Mouse (Mus musculus) thymus, adult 2 months (tissue): ENCODE measurements around the gene Olig3. TPM values are rescaled to one million over a fixed set of nuclear protein-coding genes. Genes with fewer than 3 reads are reported as not detected.
"Not testable (repeated sequence)": the region's sequence is repeated elsewhere in the genome, so short reads cannot be mapped to it uniquely, and the experiment has no call there.

Source experiments
- DNase-seq: peaks from one replicate; pipeline ENCODE4 v3.0.0; 2021
- H3K27ac ChIP-seq: fragments of 200-500 bp; 2 replicates; pipeline ENCODE4 v1.5.1; 2012; ENCODE audit warnings: low read length, control low read depth; ENCODE audit not compliant: control insufficient read depth, insufficient read depth
- H3K27me3 ChIP-seq: fragments of 200-500 bp; 2 replicates; pipeline ENCODE4 v1.6.1; 2012; ENCODE audit warnings: mild to moderate bottlenecking, low read length, moderate library complexity, mixed read lengths; ENCODE audit not compliant: control insufficient read depth, insufficient read depth
- H3K36me3 ChIP-seq: fragments of 200-500 bp; 2 replicates; pipeline ENCODE4 v1.6.1; 2012; ENCODE audit warnings: mild to moderate bottlenecking, low read length, moderate library complexity; ENCODE audit not compliant: control insufficient read depth, insufficient read depth
- H3K4me1 ChIP-seq: fragments of 200-500 bp; replicated peaks from 2 replicates; pipeline ENCODE4 v1.6.1; 2012; ENCODE audit warnings: low read length; ENCODE audit not compliant: control insufficient read depth, insufficient read depth
- H3K4me3 ChIP-seq: fragments of 200-500 bp; 2 replicates; pipeline ENCODE4 v1.5.1; 2012; ENCODE audit warnings: mild to moderate bottlenecking, low read length, control low read depth, moderate library complexity; ENCODE audit not compliant: control insufficient read depth, insufficient read depth
- CTCF ChIP-seq: fragments of 200-500 bp; IDR thresholded peaks from 2 replicates; pipeline ENCODE4 v1.5.1; 2012; ENCODE audit warnings: mild to moderate bottlenecking, control low read depth, low read length, moderate library complexity, borderline replicate concordance; ENCODE audit not compliant: control insufficient read depth, poor library complexity, insufficient read depth; ENCODE audit errors: extremely low read depth
- POLR2A ChIP-seq: fragments of 200-500 bp; IDR thresholded peaks from 2 replicates; pipeline ENCODE4 v1.6.1; 2012; ENCODE audit warnings: mild to moderate bottlenecking, low read length, control low read depth, moderate library complexity; ENCODE audit not compliant: control insufficient read depth, poor library complexity, insufficient read depth; ENCODE audit errors: extremely low read depth
- WGBS: fragments of 180-500 bp; shearing (Covaris S2); methylation state at CpG from one replicate; pipeline ENCODE4 v1.1.7; 2018; 5-methylcytosine and 5-hydroxymethylcytosine counted together
- polyA plus RNA-seq: library from polyadenylated mRNA; depleted of rRNA; stranded (reverse); fragments of >200 nt; gene quantifications from 2 replicates; pipeline ENCODE4 v1.2.3, GENCODE M21; 2012

Gene Olig3
- polyA plus RNA-seq, 1 experiment, result 3.9 TPM

GRCm38 (mm10) chr10:19374311-19374710 is 18.0 kb downstream of the Olig3 start:
- peaks cover 20% of the 10 kb centered on the region for H3K4me1 ChIP-seq
- no peak for TF ChIP-seq CTCF
- TF ChIP-seq POLR2A, result no peak
- H3K36me3 ChIP-seq, result no peaks in the 10 kb centered on the region
- peak overlapping the region; percentile 54; the same call in 1 of the 2 replicates for H3K27ac ChIP-seq
- DNase-seq, result no peak
- WGBS, result 90% methylated on average over 3 of the region's 3 CpGs
- no peaks in the 10 kb centered on the region for H3K27me3 ChIP-seq
- H3K4me3 ChIP-seq, result no peak overlapping the region

GRCm38 (mm10) chr10:19375838-19376237 is 19.5 kb downstream of the Olig3 start:
- no peak for DNase-seq
- H3K27me3 ChIP-seq, result no peaks in the 10 kb centered on the region
- no peaks in the 10 kb centered on the region for H3K36me3 ChIP-seq
- TF ChIP-seq CTCF (no peak), POLR2A (no peak)
- peaks cover 13% of the 10 kb centered on the region for H3K4me1 ChIP-seq
- H3K4me3 ChIP-seq, result no peak overlapping the region
- no peak overlapping the region for H3K27ac ChIP-seq
- 96% methylated on average over 2 of the region's 2 CpGs for whole genome bisulfite sequencing

GRCm38 (mm10) chr10:19380971-19381370 is 24.6 kb downstream of the Olig3 start:
- WGBS, result 100% methylated on average over 1 of the region's 1 CpGs

GRCm38 (mm10) chr10:19384176-19384575 is 27.8 kb downstream of the Olig3 start:
- no peaks in the 10 kb centered on the region for H3K4me1 ChIP-seq
- TF ChIP-seq CTCF, result no peak
- TF ChIP-seq POLR2A, result no peak
- no peaks in the 10 kb centered on the region for H3K27me3 ChIP-seq
- H3K4me3 ChIP-seq, result no peak overlapping the region
- 96% methylated on average over 3 of the region's 3 CpGs for WGBS
- DNase-seq, result no peak
- no peaks in the 10 kb centered on the region for H3K36me3 ChIP-seq
- no peak overlapping the region for H3K27ac ChIP-seq

More at GRCm38 (mm10) chr10:19380971-19381370, 24.6 kb downstream of the Olig3 start:
- DNase-seq, H3K27me3 ChIP-seq, H3K4me3 ChIP-seq, H3K27ac ChIP-seq, H3K4me1 ChIP-seq, H3K36me3 ChIP-seq: not testable (repeated sequence)

- no peaks in the 10 kb centered on the region for H3K27me3 ChIP-seq
- no peaks in the 10 kb centered on the region for H3K4me1 ChIP-seq
- no peaks in the 10 kb centered on the region for H3K36me3 ChIP-seq
- WGBS, result 73% methylated on average over 4 of the region's 4 CpGs
- no peak overlapping the region for H3K4me3 ChIP-seq
- no peak for TF ChIP-seq CTCF
- no peak for TF ChIP-seq POLR2A
- DNase-seq, result no peak
- no peak overlapping the region for H3K27ac ChIP-seq
These were observed 35.5 kb downstream of the Olig3 start for GRCm38 (mm10) chr10:19391819-19392218.

- H3K4me1 ChIP-seq, result no peaks in the 10 kb centered on the region
- H3K4me3 ChIP-seq, result no peak overlapping the region
- no peak overlapping the region for H3K27ac ChIP-seq
- H3K27me3 ChIP-seq, result no peaks in the 10 kb centered on the region
- DNase-seq, result no peak
- WGBS, result 80% methylated on average over 9 of the region's 9 CpGs
- no peak for TF ChIP-seq POLR2A
- no peaks in the 10 kb centered on the region for H3K36me3 ChIP-seq
These were observed 40.3 kb downstream of the Olig3 start for GRCm38 (mm10) chr10:19396485-19397137.

- TF ChIP-seq POLR2A, result no peak
- no peak for TF ChIP-seq CTCF
- Histone ChIP-seq H3K36me3 (no peaks in the 10 kb centered on the region), H3K27me3 (no peaks in the 10 kb centered on the region), H3K4me3 (no peak overlapping the region), H3K27ac (no peak overlapping the region), H3K4me1 (no peaks in the 10 kb centered on the region)
- no peak for DNase-seq
- WGBS, result 94% methylated on average over 12 of the region's 12 CpGs
These were observed 41.1 kb downstream of the Olig3 start for GRCm38 (mm10) chr10:19397396-19397795.
